In genomic region chr11:8821403-8821802, GRCm38 (mm10) we compare ENCODE assay signal across 30 mouse cellular contexts.
DNase-seq lines count a peak whose midpoint lies in the region; ATAC-seq and TF ChIP-seq lines count a peak whose summit lies in the region.
"Had no signal": no experiment of that assay in that cellular context is flagged by ENCODE, and none has a peak within 500 bp of the region (broad histone marks: within the 10 kb centered on the region; RNA-seq: fewer than 3 reads in every experiment).

No protein-coding gene starts in this region.

- intact Hi-C loops in left cerebral cortex, postnatal 14 days (cut with DNase I): no loop called here

- H3K9me3 ChIP-seq in liver, embryonic 11.5 days (ENCODE audit: control insufficient read depth, low read length): no peaks in the 10 kb centered on the region
- H3K9me3 ChIP-seq in liver, postnatal 0 days (ENCODE audit: low read length): no peaks in the 10 kb centered on the region
- H3K9me3 ChIP-seq: embryonic facial prominence, embryonic 13.5 days; forebrain, embryonic 12.5 days; hindbrain, embryonic 10.5 days; limb, embryonic 10.5 days; midbrain, embryonic 15.5 days; neural tube, embryonic 13.5 days had no signal

- no peak overlapping the region for H3K4me3 ChIP-seq in liver, embryonic 11.5 days (ENCODE audit: low read depth, low read length)
- no peak overlapping the region for H3K4me3 ChIP-seq in liver, postnatal 0 days (ENCODE audit: low read depth, low read length)
- H3K4me3 ChIP-seq in myocyte: no peak overlapping the region
- H3K4me3 ChIP-seq: embryonic facial prominence, embryonic 13.5 days; erythroblast, embryonic 14.5 days; forebrain, embryonic 12.5 days; gastrocnemius, adult 2 months; heart, embryonic 12.5 days; hindbrain, embryonic 10.5 days; left cerebral cortex, adult 2 months; limb, embryonic 10.5 days; midbrain, embryonic 15.5 days; neural tube, embryonic 13.5 days had no signal

- no peaks in the 10 kb centered on the region for H3K79me2 ChIP-seq in myocyte (ENCODE audit: control insufficient read depth, insufficient read depth)

- no peaks in the 10 kb centered on the region; the same call in 1 of the 2 replicates for H3K4me1 ChIP-seq in liver, embryonic 11.5 days (replicated peaks; ENCODE audit: control insufficient read depth, insufficient read depth, low read length)
- no peaks in the 10 kb centered on the region for H3K4me1 ChIP-seq in liver, postnatal 0 days (ENCODE audit: insufficient read depth)
- H3K4me1 ChIP-seq: forebrain, embryonic 12.5 days; midbrain, embryonic 15.5 days; neural tube, embryonic 13.5 days had no signal

- H3K27ac ChIP-seq in liver, embryonic 11.5 days (ENCODE audit: low read depth, low read length): no peak overlapping the region
- no peak overlapping the region for H3K27ac ChIP-seq in liver, postnatal 0 days (ENCODE audit: low read depth)
- H3K27ac ChIP-seq: embryonic facial prominence, embryonic 13.5 days; forebrain, embryonic 12.5 days; gastrocnemius, adult 2 months; hindbrain, embryonic 10.5 days; left cerebral cortex, adult 2 months; limb, embryonic 10.5 days; midbrain, embryonic 15.5 days; neural tube, embryonic 13.5 days had no signal

- 58% methylated on average over 4 of the region's 4 CpGs for WGBS in liver, embryonic 11.5 days
- WGBS in liver, postnatal 0 days (ENCODE audit: insufficient replicate concordance): 64% methylated on average over 4 of the region's 4 CpGs

- no peak for DNase-seq in liver, embryonic 11.5 days (ENCODE audit: low spot score)
- DNase-seq in liver, postnatal 0 days: no peak
- DNase-seq in Muller cell, postnatal 12 days (ENCODE audit: inconsistent ontology term): peak; percentile 55
- DNase-seq in c-Kit-positive CD71-positive TER-119-negative erythroid progenitor cells, embryonic 14.5 days (ENCODE audit: low read depth): peak; percentile 13
- DNase-seq in left cerebral cortex, postnatal 14 days (ENCODE audit: low spot score in 2 of 2): no peak
- no peak for DNase-seq in spleen, postnatal 36 days (ENCODE audit: low spot score in 2 of 2)
- DNase-seq in gastrocnemius, postnatal 25 days: no peak
- DNase-seq: adrenal gland, postnatal 10 days; cerebellum, adult 11-12 months; cerebellum, postnatal 10 days; embryo, embryonic 11 days; gastrocnemius, adult 2 months; heart, postnatal 10 days; kidney, adult 11 months; lung, adult 2 months; retina, postnatal 1 day; thymus, adult 18-20 months; thymus, postnatal 4 days had no signal

- no peak for TF ChIP-seq EP300 in liver, postnatal 0 days (IDR thresholded peaks at IDR 0.05; ENCODE audit: low read depth)

- peak; percentile 70 for ATAC-seq in liver, embryonic 11.5 days (replicated peaks; ENCODE audit: low FRiP score)
- ATAC-seq in liver, postnatal 0 days: no peak
- ATAC-seq: CD4-positive, CD25-positive, alpha-beta regulatory T cell, adult 4 months; hindbrain, embryonic 16.5 days; midbrain, embryonic 15.5 days had no signal

- TF ChIP-seq CTCF in liver, postnatal 0 days (IDR thresholded peaks at IDR 0.05; ENCODE audit: low read depth): no peak

- TF ChIP-seq POLR2A in myocyte (IDR thresholded peaks at IDR 0.05; ENCODE audit: insufficient read length, low read depth): no peak

- H3K4me2 ChIP-seq in liver, embryonic 11.5 days: no peak overlapping the region
- H3K4me2 ChIP-seq in liver, postnatal 0 days (ENCODE audit: low read depth, low read length): no peak overlapping the region
- peak overlapping the region; percentile 47 for H3K4me2 ChIP-seq in myocyte (ENCODE audit: low read depth)
- H3K4me2 ChIP-seq: embryonic facial prominence, embryonic 13.5 days; forebrain, embryonic 12.5 days; heart, embryonic 12.5 days; midbrain, embryonic 15.5 days; neural tube, embryonic 13.5 days had no signal

- H3K36me3 ChIP-seq in liver, embryonic 11.5 days (ENCODE audit: control insufficient read depth, insufficient read depth, low read length): no peaks in the 10 kb centered on the region
- no peaks in the 10 kb centered on the region for H3K36me3 ChIP-seq in liver, postnatal 0 days (replicated peaks; ENCODE audit: insufficient read depth, low read length)
- H3K36me3 ChIP-seq in myocyte (ENCODE audit: control insufficient read depth, insufficient read depth): no peaks in the 10 kb centered on the region
- H3K36me3 ChIP-seq: embryonic facial prominence, embryonic 13.5 days; forebrain, embryonic 12.5 days; heart, embryonic 12.5 days; hindbrain, embryonic 10.5 days; limb, embryonic 10.5 days; midbrain, embryonic 15.5 days; neural tube, embryonic 13.5 days had no signal

- H3K9ac ChIP-seq in liver, embryonic 11.5 days (ENCODE audit: low read depth, low read length): no peak overlapping the region
- no peak overlapping the region for H3K9ac ChIP-seq in liver, postnatal 0 days (replicated peaks)
- H3K9ac ChIP-seq: embryonic facial prominence, embryonic 13.5 days; forebrain, embryonic 12.5 days; heart, embryonic 12.5 days; midbrain, embryonic 15.5 days; neural tube, embryonic 13.5 days had no signal

- H3K27me3 ChIP-seq in liver, embryonic 11.5 days (replicated peaks; ENCODE audit: control insufficient read depth, insufficient read depth, low read length): no peaks in the 10 kb centered on the region
- no peaks in the 10 kb centered on the region for H3K27me3 ChIP-seq in liver, postnatal 0 days (ENCODE audit: insufficient read depth, low read length)
- no peaks in the 10 kb centered on the region for H3K27me3 ChIP-seq in myocyte (ENCODE audit: control insufficient read depth, insufficient read depth, insufficient read length)
- H3K27me3 ChIP-seq: embryonic facial prominence, embryonic 13.5 days; forebrain, embryonic 12.5 days; heart, embryonic 12.5 days; midbrain, embryonic 15.5 days; neural tube, embryonic 13.5 days had no signal

- no peak overlapping the region for H3ac ChIP-seq in myocyte (ENCODE audit: control insufficient read depth, insufficient read length)

TF ChIP-seq in myocyte, 11 proteins besides CTCF, POLR2A, EP300 and RAD21:
- TF ChIP-seq REST (IDR thresholded peaks at IDR 0.05; ENCODE audit: insufficient read depth, insufficient read length): no peak
- peak; percentile 71 to 92 (median 85) for TF ChIP-seq MYOD1 (IDR thresholded peaks at IDR 0.05; ENCODE audit: control insufficient read depth in 1 of 3, insufficient read length in 2 of 3, low read depth in 2 of 3)
- 0 out of 2 replicates have a peak, but pooled peaks have one; percentile 50 for TF ChIP-seq CEBPB (IDR thresholded peaks at IDR 0.05; ENCODE audit: insufficient read depth, poor library complexity, severe bottlenecking)
- TF ChIP-seq TCF12 (IDR thresholded peaks at IDR 0.05; ENCODE audit: insufficient read depth, poor library complexity, severe bottlenecking): peak; percentile 16
- no peak for TF ChIP-seq POLR2AphosphoS2 (IDR thresholded peaks at IDR 0.05; ENCODE audit: insufficient read length, low read depth)
- TF ChIP-seq MYOG (IDR thresholded peaks at IDR 0.05; ENCODE audit: control insufficient read depth in 1 of 3, insufficient read depth in 1 of 3, insufficient read length in 2 of 3, low read depth in 2 of 3): peak in 2 of 3 experiments; percentile 16 to 67

Comparison
In these comparisons a context has a peak if more than half of its experiments do, and no peak if none do; other contexts are left out.
1. DNase-seq: peak in Muller cell, postnatal 12 days (single experiment) and c-Kit-positive CD71-positive TER-119-negative erythroid progenitor cells, embryonic 14.5 days (single experiment); none in liver, embryonic 11.5 days (single experiment), liver, postnatal 0 days (single experiment), left cerebral cortex, postnatal 14 days (0 of 2), spleen, postnatal 36 days (0 of 2) and gastrocnemius, postnatal 25 days (single experiment).